Mouse (Mus musculus) hindbrain, embryonic 15.5 days (tissue): ENCODE results near the gene Col4a2. TPM values are rescaled to one million over a fixed set of nuclear protein-coding genes. Genes with fewer than 3 reads are reported as not detected.
A peak's percentile ranks its signal among the peaks of the same experiment; 100 is the strongest.

Source experiments
- ATAC-seq: fragments of 200-750 bp; cut with Nextera tagmentation; 2 replicates; pipeline ENCODE4 v1.8.0; 2017; ENCODE audit warnings: low read depth, moderate number of reproducible peaks, moderate TSS enrichment; ENCODE audit not compliant: low FRiP score
- H3K27ac ChIP-seq: fragments of 300-500 bp; sonication (generic); replicated peaks from 2 replicates; pipeline ENCODE4 v1.5.1; 2015; ENCODE audit warnings: mild to moderate bottlenecking, inconsistent platforms
- H3K27me3 ChIP-seq: fragments of 300-500 bp; sonication (generic); 2 replicates; pipeline ENCODE4 v1.6.1; 2015; ENCODE audit warnings: control low read depth, inconsistent platforms
- H3K36me3 ChIP-seq: fragments of 300-500 bp; sonication (generic); 2 replicates; pipeline ENCODE4 v1.6.1; 2015; ENCODE audit warnings: control low read depth, inconsistent platforms
- H3K4me1 ChIP-seq: fragments of 300-500 bp; sonication (generic); replicated peaks from 2 replicates; pipeline ENCODE4 v1.6.1; 2015; ENCODE audit warnings: control low read depth, inconsistent platforms
- H3K4me2 ChIP-seq: fragments of 300-500 bp; sonication (generic); 2 replicates; pipeline ENCODE4 v1.6.1; 2015; ENCODE audit warnings: moderate library complexity, mild to moderate bottlenecking, inconsistent platforms
- H3K4me3 ChIP-seq: fragments of 300-500 bp; sonication (generic); 2 replicates; pipeline ENCODE4 v1.5.1; 2015; ENCODE audit warnings: mild to moderate bottlenecking, inconsistent platforms
- H3K9ac ChIP-seq: fragments of 300-500 bp; sonication (generic); 2 replicates; pipeline ENCODE4 v1.6.1; 2015; ENCODE audit warnings: inconsistent platforms
- H3K9me3 ChIP-seq: fragments of 300-500 bp; sonication (generic); 2 replicates; pipeline ENCODE4 v1.6.1; 2016; ENCODE audit warnings: control low read depth, inconsistent platforms
- WGBS: fragments of 180-500 bp; shearing (Covaris S2); methylation state at CpG from one replicate; pipeline ENCODE4 v1.1.7; 2015; 5-methylcytosine and 5-hydroxymethylcytosine counted together
- polyA plus RNA-seq: library from polyadenylated mRNA; unstranded; fragments of >200 nt; fragmentation: Nextera tagmentation; extraction: Ambion mirVana; gene quantifications from 2 replicates; pipeline ENCODE4 v1.2.1, GENCODE M21; 2015

Col4a2 gene
- polyA plus RNA-seq, 1 experiment from 2014 or later: 43.0 TPM

DNA sequence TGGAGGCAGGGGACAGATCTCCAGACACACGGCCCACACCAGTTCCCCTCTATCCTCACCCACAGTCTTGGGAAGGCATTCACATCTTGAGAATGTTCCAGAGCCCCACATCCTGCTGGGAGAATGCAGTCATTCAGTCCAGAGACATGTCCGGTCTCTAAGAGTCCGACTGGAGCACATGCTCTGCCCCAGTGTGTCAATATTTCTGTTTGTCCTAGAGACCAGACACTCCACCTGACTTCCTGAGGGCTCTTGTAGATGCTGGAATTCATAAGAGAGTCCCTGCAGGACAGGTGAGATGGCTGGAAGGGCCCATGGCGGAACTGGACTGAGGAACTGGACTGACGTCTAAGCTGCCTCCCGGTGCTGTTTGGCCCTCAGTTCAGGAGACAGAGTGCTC lies 38.8 kb downstream of the Col4a2 start:
- no peak for ATAC-seq
- H3K4me2 ChIP-seq: no peak overlapping the region
- H3K9me3 ChIP-seq: no peaks in the 10 kb centered on the region
- WGBS: 89% methylated on average over 6 of the region's 6 CpGs
- no peak overlapping the region for H3K27ac ChIP-seq
- H3K36me3 ChIP-seq: no peaks in the 10 kb centered on the region
- no peaks in the 10 kb centered on the region for H3K27me3 ChIP-seq
- H3K9ac ChIP-seq: no peak overlapping the region
- no peaks in the 10 kb centered on the region for H3K4me1 ChIP-seq
- no peak overlapping the region for H3K4me3 ChIP-seq

DNA sequence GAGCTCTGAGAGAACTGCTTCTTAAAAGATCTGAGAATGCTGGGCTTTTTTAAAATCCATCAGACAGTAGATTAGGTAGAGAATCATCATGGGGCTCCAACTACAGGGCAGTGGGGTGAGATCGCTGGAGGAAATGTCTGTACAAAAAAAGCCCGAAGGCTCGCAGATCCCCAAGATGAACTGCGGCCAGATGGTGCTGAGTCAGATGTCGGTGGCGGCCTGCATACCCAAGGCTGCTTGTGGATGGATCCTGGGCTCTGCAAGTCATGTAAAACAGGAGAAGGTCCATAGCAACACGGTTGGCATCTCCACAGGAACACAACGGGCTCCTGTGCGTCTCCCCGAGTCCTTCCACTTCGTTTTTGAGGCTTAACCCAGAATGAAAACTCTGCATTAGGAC lies 39.9 kb downstream of the Col4a2 start:
- Histone ChIP-seq H3K9ac (no peak overlapping the region), H3K9me3 (no peaks in the 10 kb centered on the region), H3K36me3 (no peaks in the 10 kb centered on the region), H3K27ac (no peak overlapping the region), H3K4me3 (no peak overlapping the region), H3K4me1 (0 out of 2 replicates have a peak, but pooled peaks cover 4% of the 10 kb centered on the region), H3K27me3 (no peaks in the 10 kb centered on the region), H3K4me2 (no peak overlapping the region)
- WGBS: 71% methylated on average over 11 of the region's 11 CpGs
- no peak for ATAC-seq

DNA sequence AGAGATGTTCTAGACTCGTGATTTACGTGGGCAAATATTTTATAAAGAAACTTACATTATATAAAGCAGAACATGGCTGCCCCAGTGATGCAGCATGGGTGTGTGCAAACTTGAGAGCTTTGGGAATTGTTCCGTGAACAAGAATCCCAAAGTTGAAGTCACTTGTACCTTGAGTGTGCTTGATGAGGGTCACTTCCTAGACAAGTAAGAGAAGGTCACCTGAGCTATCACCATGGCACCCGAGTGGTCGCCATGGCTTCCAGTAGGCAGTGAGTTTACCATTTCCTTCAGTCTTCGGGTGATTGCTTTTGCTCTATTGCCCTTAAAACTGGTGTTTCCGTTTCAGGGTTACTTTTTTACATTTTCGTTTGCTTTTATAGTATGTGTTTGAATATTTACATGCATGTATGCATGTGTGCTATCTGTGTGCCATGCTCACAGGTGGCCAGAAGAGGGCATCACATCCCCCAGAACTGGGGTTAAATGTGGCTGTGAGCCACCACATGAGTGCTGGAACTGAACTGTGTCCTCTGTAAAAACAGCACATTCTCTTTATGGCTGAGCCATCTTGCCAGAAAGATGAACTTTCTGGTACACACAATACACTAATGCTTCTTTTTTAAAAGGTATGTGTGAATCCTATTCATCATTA lies 42.3 kb downstream of the Col4a2 start:
- H3K4me3 ChIP-seq: no peak overlapping the region
- no peak overlapping the region for H3K4me2 ChIP-seq
- no peaks in the 10 kb centered on the region for H3K36me3 ChIP-seq
- no peak overlapping the region for H3K9ac ChIP-seq
- H3K27ac ChIP-seq: no peak overlapping the region
- ATAC-seq: no peak
- H3K4me1 ChIP-seq: 0 out of 2 replicates have a peak, but pooled peaks cover 10% of the 10 kb centered on the region
- H3K27me3 ChIP-seq: no peaks in the 10 kb centered on the region
- no peaks in the 10 kb centered on the region for H3K9me3 ChIP-seq
- WGBS: 95% methylated on average over 8 of the region's 8 CpGs

GRCm38 (mm10) chr8:11355900-11356299 lies 43.3 kb downstream of the Col4a2 start:
- H3K27me3 ChIP-seq: no peaks in the 10 kb centered on the region
- 0 out of 2 replicates have a peak, but pooled peaks cover 12% of the 10 kb centered on the region for H3K4me1 ChIP-seq
- no peaks in the 10 kb centered on the region for H3K9me3 ChIP-seq
- WGBS: 90% methylated on average over 3 of the region's 3 CpGs
- no peak overlapping the region for H3K27ac ChIP-seq
- no peak overlapping the region for H3K4me2 ChIP-seq
- no peak for ATAC-seq
- no peak overlapping the region for H3K9ac ChIP-seq
- H3K4me3 ChIP-seq: no peak overlapping the region
- H3K36me3 ChIP-seq: no peaks in the 10 kb centered on the region

- ATAC-seq: no peak
- no peaks in the 10 kb centered on the region for H3K36me3 ChIP-seq
- no peaks in the 10 kb centered on the region for H3K27me3 ChIP-seq
- 75% methylated on average over 8 of the region's 8 CpGs for WGBS
- no peak overlapping the region for H3K9ac ChIP-seq
- no peaks in the 10 kb centered on the region for H3K9me3 ChIP-seq
- no peak overlapping the region for H3K4me2 ChIP-seq
- H3K4me3 ChIP-seq: no peak overlapping the region
- peaks cover 13% of the 10 kb centered on the region for H3K4me1 ChIP-seq
- H3K27ac ChIP-seq: no peak overlapping the region
These were observed 44.2 kb downstream of the Col4a2 start for GRCm38 (mm10) chr8:11356776-11357175.

GRCm38 (mm10) chr8:11357921-11358436 lies 45.4 kb downstream of the Col4a2 start:
- Histone ChIP-seq H3K4me2 (no peak overlapping the region), H3K36me3 (no peaks in the 10 kb centered on the region), H3K9me3 (no peaks in the 10 kb centered on the region), H3K4me1 (peaks cover 25% of the 10 kb centered on the region), H3K27me3 (no peaks in the 10 kb centered on the region), H3K9ac (no peak overlapping the region), H3K4me3 (no peak overlapping the region), H3K27ac (no peak overlapping the region)
- 45% methylated on average over 7 of the region's 7 CpGs for WGBS
- ATAC-seq: no peak

- H3K27me3 ChIP-seq: no peaks in the 10 kb centered on the region
- no peak overlapping the region for H3K27ac ChIP-seq
- no peak for ATAC-seq
- WGBS: 82% methylated on average over 5 of the region's 5 CpGs
- no peak overlapping the region for H3K4me3 ChIP-seq
- H3K9me3 ChIP-seq: no peaks in the 10 kb centered on the region
- no peaks in the 10 kb centered on the region for H3K36me3 ChIP-seq
- H3K4me2 ChIP-seq: no peak overlapping the region
- peaks cover 33% of the 10 kb centered on the region for H3K4me1 ChIP-seq
- H3K9ac ChIP-seq: no peak overlapping the region
These were observed 47.2 kb downstream of the Col4a2 start for GRCm38 (mm10) chr8:11359846-11360245.

DNA sequence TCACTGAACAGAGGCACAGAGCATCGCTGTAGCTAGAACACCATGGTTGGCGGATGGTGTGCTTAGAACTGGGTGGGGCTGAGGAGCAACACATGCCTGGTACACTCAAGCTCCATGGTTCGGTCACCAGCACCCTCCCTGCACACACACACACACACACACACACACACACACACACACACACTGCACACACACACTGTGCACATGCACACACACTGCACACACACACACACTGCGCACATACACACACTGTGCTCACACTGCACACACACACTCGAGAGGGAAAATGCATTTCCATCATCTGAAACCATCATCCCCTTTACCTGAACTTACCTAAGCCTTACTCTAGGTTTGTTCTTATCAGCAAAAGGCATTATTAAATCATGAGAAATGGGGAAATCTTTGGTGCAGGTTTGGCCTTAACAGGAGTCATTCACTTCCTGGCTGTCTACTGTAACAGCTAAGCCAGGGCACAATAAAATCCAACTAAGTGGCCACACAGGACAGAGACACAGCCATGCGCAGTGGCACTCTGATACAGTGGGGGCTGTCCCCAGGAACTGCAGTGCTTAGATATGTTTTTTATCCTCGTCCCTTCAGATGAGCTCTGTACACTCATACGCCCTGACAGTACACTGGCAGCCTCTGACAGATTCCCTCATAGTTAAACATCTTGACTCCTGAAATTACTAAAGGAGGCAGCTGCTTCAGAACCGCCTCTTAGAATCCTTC lies 49.1 kb downstream of the Col4a2 start:
- Histone ChIP-seq H3K9ac (no peak overlapping the region), H3K27me3 (no peaks in the 10 kb centered on the region), H3K27ac (peak overlapping the region; percentile 9; the same call in 1 of the 2 replicates), H3K4me1 (peaks cover 33% of the 10 kb centered on the region), H3K9me3 (no peaks in the 10 kb centered on the region), H3K4me2 (no peak overlapping the region), H3K36me3 (no peaks in the 10 kb centered on the region), H3K4me3 (no peak overlapping the region)
- WGBS: 63% methylated on average over 9 of the region's 9 CpGs
- peak; percentile 38; the same call in 1 of the 2 replicates for ATAC-seq

- H3K4me2 ChIP-seq: no peak overlapping the region
- WGBS: 7% methylated on average over 17 of the region's 17 CpGs
These were observed 49.9 kb downstream of the Col4a2 start for GRCm38 (mm10) chr8:11362278-11363214.

DNA sequence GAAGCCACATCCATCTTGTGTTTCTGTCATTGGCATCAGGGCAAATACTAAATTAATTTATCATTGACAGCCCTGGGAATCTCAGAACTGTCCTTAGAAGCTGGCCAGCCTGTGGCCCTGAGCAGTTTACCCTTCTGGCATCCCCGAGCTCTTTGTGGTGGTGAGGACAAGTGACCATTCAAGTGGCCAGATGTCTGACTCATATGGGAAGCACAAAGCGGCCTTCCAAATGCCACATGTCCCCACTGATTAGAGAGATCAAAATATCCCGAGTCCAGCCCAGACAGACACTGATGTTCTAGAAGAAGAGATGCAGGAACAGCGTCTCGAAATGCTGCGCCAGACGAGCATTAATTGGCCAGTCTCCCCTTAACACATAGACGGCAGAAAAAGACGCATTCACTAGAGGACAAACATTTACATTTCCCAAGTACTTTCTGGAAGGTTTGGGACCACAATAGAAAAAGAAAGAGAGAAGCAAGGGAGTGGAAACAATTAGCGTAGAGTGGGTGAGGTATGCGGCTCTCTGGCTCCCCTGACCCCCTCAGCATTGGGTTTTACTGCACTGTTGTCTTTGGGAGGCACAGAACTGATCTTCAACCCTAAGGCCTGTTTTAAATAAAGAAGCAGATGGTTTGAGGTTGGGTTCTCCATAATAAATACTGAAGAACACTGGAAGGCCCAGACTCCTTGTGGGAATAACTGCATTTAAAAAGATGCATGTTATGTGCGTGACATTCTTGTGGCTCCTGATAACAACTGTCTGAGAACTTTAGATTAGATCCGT lies 50.9 kb downstream of the Col4a2 start:
- H3K4me2 ChIP-seq: no peak overlapping the region
- H3K4me1 ChIP-seq: peaks cover 23% of the 10 kb centered on the region
- WGBS: 60% methylated on average over 13 of the region's 13 CpGs
- no peak overlapping the region for H3K4me3 ChIP-seq
- ATAC-seq: no peak
- H3K27me3 ChIP-seq: no peaks in the 10 kb centered on the region
- no peak overlapping the region for H3K9ac ChIP-seq
- H3K9me3 ChIP-seq: no peaks in the 10 kb centered on the region
- H3K27ac ChIP-seq: no peak overlapping the region
- no peaks in the 10 kb centered on the region for H3K36me3 ChIP-seq

More at GRCm38 (mm10) chr8:11362278-11363214, 49.9 kb downstream of the Col4a2 start:
- H3K27me3 ChIP-seq: no peaks in the 10 kb centered on the region
- no peak overlapping the region for H3K9ac ChIP-seq
- no peak overlapping the region for H3K4me3 ChIP-seq
- no peaks in the 10 kb centered on the region for H3K36me3 ChIP-seq
- no peak for ATAC-seq
- H3K9me3 ChIP-seq: no peaks in the 10 kb centered on the region
- peaks cover 29% of the 10 kb centered on the region for H3K4me1 ChIP-seq
- H3K27ac ChIP-seq: peak overlapping the region; percentile 9; the same call in 1 of the 2 replicates

GRCm38 (mm10) chr8:11366251-11366650 lies 53.6 kb downstream of the Col4a2 start:
- Histone ChIP-seq H3K27ac (no peak overlapping the region), H3K36me3 (no peaks in the 10 kb centered on the region)
- WGBS: 80% methylated on average over 5 of the region's 5 CpGs

More at GRCm38 (mm10) chr8:11366251-11366650, 53.6 kb downstream of the Col4a2 start:
- no peak overlapping the region for H3K4me2 ChIP-seq
- H3K9ac ChIP-seq: no peak overlapping the region
- peaks cover 21% of the 10 kb centered on the region for H3K4me1 ChIP-seq
- ATAC-seq: no peak
- H3K4me3 ChIP-seq: no peak overlapping the region
- no peaks in the 10 kb centered on the region for H3K27me3 ChIP-seq
- H3K9me3 ChIP-seq: no peaks in the 10 kb centered on the region
